Mouse (Mus musculus) CH12.LX (cell line): ENCODE measurements around the gene Tmem170. TPM values are rescaled to one million over a fixed set of nuclear protein-coding genes. Genes with fewer than 3 reads are reported as not detected.

Experiments
- DNase-seq: peaks from one replicate; pipeline ENCODE4 v3.0.0-alpha.2; 2013; ENCODE audit errors: extremely low read depth
- H3K27ac ChIP-seq: 2 replicates; pipeline ENCODE4 v1.5.1; 2012; ENCODE audit warnings: low read depth, mild to moderate bottlenecking, control low read depth, moderate library complexity; ENCODE audit not compliant: insufficient read depth
- H3K27me3 ChIP-seq: replicated peaks from 2 replicates; pipeline ENCODE3; 2012; ENCODE audit warnings: inconsistent platforms
- H3K36me3 ChIP-seq, 2 experiments: replicated peaks in 1 of 2; 2 replicates each; pipeline versions ENCODE3 to v1.6.1; 2012; ENCODE audit warnings: inconsistent platforms in 1 of 2, low read length in 1 of 2, mild to moderate bottlenecking in 1 of 2, mixed read lengths in 1 of 2, moderate library complexity in 1 of 2; ENCODE audit not compliant: control insufficient read depth in 1 of 2, insufficient read depth in 1 of 2
- H3K4me1 ChIP-seq, 2 experiments: 2 replicates each; pipeline ENCODE4 v1.6.1; 2012; ENCODE audit warnings: inconsistent platforms in 1 of 2, moderate library complexity in 1 of 2; ENCODE audit not compliant: insufficient read depth in 2 of 2, control insufficient read depth in 1 of 2
- H3K4me2 ChIP-seq: 2 replicates; pipeline ENCODE4 v1.6.1; 2012; ENCODE audit warnings: low read depth, mild to moderate bottlenecking, control low read depth; ENCODE audit not compliant: poor library complexity, insufficient read depth, severe bottlenecking
- H3K4me3 ChIP-seq, 3 experiments: fragments of 150-350 bp in 1 of 3; sonication (generic) in 1 of 3; replicated peaks in 1 of 3; 2 replicates each; pipeline versions ENCODE3 to v1.5.1; 2011 to 2012; ENCODE audit warnings: low read depth in 2 of 3, low read length in 2 of 3, mild to moderate bottlenecking in 2 of 3, moderate library complexity in 2 of 3, control low read depth in 1 of 3, improper control_type of control experiment in 1 of 3, inconsistent platforms in 1 of 3, mixed read lengths in 1 of 3; ENCODE audit not compliant: poor library complexity in 1 of 3
- H3K79me2 ChIP-seq: replicated peaks from 2 replicates; pipeline ENCODE4 v1.6.1; 2012; ENCODE audit warnings: mild to moderate bottlenecking, moderate library complexity; ENCODE audit not compliant: control insufficient read depth, poor library complexity, insufficient read depth, severe bottlenecking; ENCODE audit errors: extremely low read depth
- H3K9ac ChIP-seq: 2 replicates; pipeline ENCODE4 v1.6.1; 2012; ENCODE audit warnings: low read depth, mild to moderate bottlenecking, control low read depth, moderate library complexity; ENCODE audit not compliant: insufficient read depth
- H3K9me3 ChIP-seq: replicated peaks from 2 replicates; pipeline ENCODE3; 2012; ENCODE audit warnings: low read length, inconsistent platforms, mixed read lengths
- CHD1 ChIP-seq: IDR thresholded peaks from 2 replicates; pipeline ENCODE4 v1.6.1; 2012; ENCODE audit warnings: low read depth, low read length, improper control_type of control experiment, inconsistent platforms
- CHD2 ChIP-seq: IDR thresholded peaks from 2 replicates; pipeline ENCODE4 v1.6.1; 2011; ENCODE audit warnings: low read length, improper control_type of control experiment
- CTCF ChIP-seq, 2 experiments: IDR thresholded peaks in 1 of 2; conservative IDR thresholded peaks in 1 of 2; 2 replicates each; pipeline ENCODE4 v1.5.1; 2011 to 2012; ENCODE audit warnings: low read depth in 2 of 2, low read length in 2 of 2, improper control_type of control experiment in 1 of 2, inconsistent platforms in 1 of 2, mild to moderate bottlenecking in 1 of 2, moderate library complexity in 1 of 2
- E2F4 ChIP-seq: IDR thresholded peaks from 2 replicates; pipeline ENCODE4 v1.6.1; 2011; ENCODE audit warnings: low read depth, low read length, improper control_type of control experiment; ENCODE audit not compliant: insufficient replicate concordance
- GABPA ChIP-seq: IDR thresholded peaks from 2 replicates; pipeline ENCODE4 v1.6.1; 2012; ENCODE audit warnings: low read depth, low read length, improper control_type of control experiment, inconsistent platforms; ENCODE audit not compliant: insufficient replicate concordance
- JUN ChIP-seq: IDR thresholded peaks from 2 replicates; pipeline ENCODE4 v1.6.1; 2011; ENCODE audit warnings: low read depth, mild to moderate bottlenecking, low read length, improper control_type of control experiment, moderate library complexity; ENCODE audit not compliant: insufficient read depth
- JUND ChIP-seq: conservative IDR thresholded peaks from 2 replicates; pipeline ENCODE4 v1.6.1; 2011; ENCODE audit warnings: low read depth, low read length, improper control_type of control experiment
- KAT2A ChIP-seq: IDR thresholded peaks from 2 replicates; pipeline ENCODE4 v1.6.1; 2012; ENCODE audit warnings: low read length, improper control_type of control experiment, inconsistent platforms; ENCODE audit not compliant: insufficient replicate concordance
- MAX ChIP-seq: IDR thresholded peaks from 2 replicates; pipeline ENCODE4 v1.6.1; 2011; ENCODE audit warnings: low read length, improper control_type of control experiment
- POLR2A ChIP-seq: IDR thresholded peaks from 2 replicates; pipeline ENCODE4 v1.6.1; 2011; ENCODE audit warnings: low read depth, mild to moderate bottlenecking, improper control_type of control experiment, low read length
- RAD21 ChIP-seq: IDR thresholded peaks from 2 replicates; pipeline ENCODE4 v1.6.1; 2011; ENCODE audit warnings: low read depth, mild to moderate bottlenecking, low read length, improper control_type of control experiment, moderate library complexity
- SMC3 ChIP-seq: IDR thresholded peaks from 2 replicates; pipeline ENCODE4 v1.6.1; 2011; ENCODE audit warnings: low read depth, low read length, improper control_type of control experiment
- TBP ChIP-seq: conservative IDR thresholded peaks from 2 replicates; pipeline ENCODE4 v1.6.1; 2011; ENCODE audit warnings: low read depth, low read length, improper control_type of control experiment
- TCF12 ChIP-seq: IDR thresholded peaks from 2 replicates; pipeline ENCODE4 v1.6.1; 2014; ENCODE audit warnings: low read depth, mild to moderate bottlenecking, inconsistent platforms, low read length, improper control_type of control experiment
- UBTF ChIP-seq: IDR thresholded peaks from 2 replicates; pipeline ENCODE4 v1.6.1; 2012; ENCODE audit warnings: low read depth, mild to moderate bottlenecking, inconsistent platforms, low read length, improper control_type of control experiment, moderate library complexity
- USF1 ChIP-seq: IDR thresholded peaks from 2 replicates; pipeline ENCODE4 v1.6.1; 2014; ENCODE audit warnings: low read depth, mild to moderate bottlenecking, inconsistent platforms, low read length, improper control_type of control experiment
- USF2 ChIP-seq: conservative IDR thresholded peaks from 2 replicates; pipeline ENCODE4 v1.6.1; 2011; ENCODE audit warnings: low read depth, low read length, improper control_type of control experiment
- ZC3H11A ChIP-seq: IDR thresholded peaks from 2 replicates; pipeline ENCODE4 v1.6.1; 2012; ENCODE audit warnings: low read depth, mild to moderate bottlenecking, inconsistent platforms, low read length, improper control_type of control experiment
- ZNF384 ChIP-seq: IDR thresholded peaks from 2 replicates; pipeline ENCODE4 v1.6.1; 2012; ENCODE audit warnings: low read depth, low read length, improper control_type of control experiment, inconsistent platforms
- dilution Hi-C: fragments of 300-500 bp; cut with MboI; formaldehyde crosslinking; loops from 2 replicates; pipeline ENCODE4 v1.14.3; 2020; ENCODE audit warnings: low sequenced_read_pairs; ENCODE audit not compliant: extremely low pct_unique_long_range_greater_than_20kb, extremely low pct_ligation_motif_present
- in situ Hi-C: fragments of 300-500 bp; cut with MboI; formaldehyde crosslinking; loops from 3 replicates; pipeline ENCODE4 v1.14.3; 2019; ENCODE audit warnings: low sequenced_read_pairs, low pct_ligation_motif_present, low pct_unique_long_range_greater_than_20kb, mixed read lengths
- polyA plus RNA-seq: library from polyadenylated mRNA; unstranded; fragments of >175 nt; gene quantifications from 2 replicates; pipeline ENCODE4 v1.2.1, GENCODE M21; 2012; ENCODE audit warnings: low read depth; ENCODE audit not compliant: insufficient read length
- total RNA-seq, 2 experiments: library from RNA; depleted of rRNA; stranded (reverse); fragments of 300-350 nt in 1 of 2; fragments of >200 nt in 1 of 2; gene quantifications; 2 replicates each; pipeline ENCODE4 v1.2.3; 2012 to 2014

Tmem170 gene
- total and polyA plus RNA-seq, 3 experiments: 1.6 to 2.5 (median 2.4) TPM

DNA sequence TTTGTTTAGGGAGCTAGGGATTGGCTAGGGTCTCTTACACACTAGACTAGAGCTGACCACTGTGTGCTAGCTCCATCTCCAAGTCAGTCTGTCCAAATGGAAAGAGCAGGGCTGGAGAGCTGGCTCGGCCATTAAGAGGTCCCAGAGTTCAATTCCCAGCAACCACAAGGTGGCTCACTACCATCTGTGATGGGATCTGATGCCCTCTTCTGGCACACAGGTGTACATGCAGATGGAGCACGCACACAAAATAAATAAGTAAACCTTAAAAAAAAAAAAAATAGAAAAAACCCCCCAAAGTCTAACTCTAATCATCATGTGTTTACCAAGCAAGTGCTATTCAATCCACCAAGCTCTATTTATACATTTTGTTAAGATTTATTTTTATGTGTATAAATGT, 43.1 kb upstream of the Tmem170 start:
- H3K4me2 ChIP-seq: no peak overlapping the region
- H3K9ac ChIP-seq: no peak overlapping the region
- no peak overlapping the region for H3K27ac ChIP-seq
- H3K79me2 ChIP-seq: no peaks in the 10 kb centered on the region
- H3K27me3 ChIP-seq: no peaks in the 10 kb centered on the region
- H3K4me1 ChIP-seq: peaks cover 0 to 4% of the 10 kb centered on the region in 2 experiments; a peak in 2 of 4 replicates
- dilution Hi-C loops (no loop called here), in situ Hi-C loops (no loop called here)
- TF ChIP-seq ZC3H11A (no peak), CTCF (conservative IDR thresholded peaks at IDR 0.05 in 1 of 2, IDR thresholded peaks at IDR 0.05 in 1 of 2; ENCODE audit: low read depth in 2 of 2, low read length in 2 of 2) (peak in 1 of 2 experiments; percentile 88; a peak in 2 of 4 replicates), POLR2A (no peak), USF1 (no peak), SMC3 (peak; percentile 49), UBTF (no peak), ZNF384 (peak; percentile 36), USF2 (no peak)
- H3K4me3 ChIP-seq: no peak overlapping the region
- no peaks in the 10 kb centered on the region for H3K9me3 ChIP-seq
- H3K36me3 ChIP-seq: peaks cover 0 to 3% of the 10 kb centered on the region in 2 experiments
- DNase-seq: no peak

GRCm38 (mm10) chr8:111912860-111913432, 36.4 kb upstream of the Tmem170 start:
- dilution Hi-C loops: no loop called here
- TF ChIP-seq JUN (no peak), UBTF (no peak), MAX (no peak), JUND (no peak), E2F4 (no peak), CHD1 (no peak), CTCF (conservative IDR thresholded peaks at IDR 0.05 in 1 of 2, IDR thresholded peaks at IDR 0.05 in 1 of 2; ENCODE audit: low read depth in 2 of 2, low read length in 2 of 2) (no peak), ZC3H11A (no peak), TBP (no peak), CHD2 (no peak), KAT2A (no peak), RAD21 (no peak), GABPA (no peak), TCF12 (no peak), ZNF384 (no peak)
- Histone ChIP-seq H3K9ac (no peak overlapping the region), H3K27ac (no peak overlapping the region), H3K36me3 (no peaks in the 10 kb centered on the region), H3K4me1 (no peaks in the 10 kb centered on the region), H3K79me2 (no peaks in the 10 kb centered on the region), H3K4me3 (no peak overlapping the region), H3K4me2 (no peak overlapping the region), H3K9me3 (no peaks in the 10 kb centered on the region), H3K27me3 (no peaks in the 10 kb centered on the region)
- no peak for DNase-seq
- in situ Hi-C loops: no loop called here
